Mouse (Mus musculus): ENCODE data around the gene Nap1l3.

Nap1l3 gene

GRCm38 (mm10) chrX:122396781-122397581 is at the start of gene Nap1l3:
Nap1l3 (minus strand) TSS chrX:122397401.
- DNase-seq (ENCODE audit: low spot score in 2 of 2) = peak; percentile 74 to 86

- DNase-seq (ENCODE audit: low spot score in 2 of 2) = no peak
Observed at GRCm38 (mm10) chrX:122397652-122398051, 451 bp upstream of the Nap1l3 start.
